In the genomic region with DNA sequence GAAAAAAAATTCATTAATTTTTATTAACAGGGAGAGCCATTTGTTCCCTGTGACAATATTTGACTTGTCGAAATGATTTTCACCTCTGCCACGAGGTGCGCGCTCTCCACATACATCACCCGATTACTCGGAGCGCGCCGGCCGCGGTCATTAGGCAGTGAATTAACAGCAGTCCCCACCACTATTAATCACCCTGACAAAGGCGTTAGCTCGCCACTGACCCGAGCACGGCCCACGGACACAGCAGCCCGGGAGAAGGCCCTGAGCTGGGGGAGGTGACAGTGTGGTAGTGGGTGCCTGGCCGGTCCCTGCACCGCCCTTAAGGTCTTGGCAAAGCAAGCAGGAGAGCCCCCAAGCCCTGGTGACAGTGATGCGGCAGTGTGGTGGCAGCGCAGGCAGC, we compare ENCODE assay signal across 10 mouse cellular contexts.
DNase-seq lines count a peak whose midpoint lies in the region; ATAC-seq and TF ChIP-seq lines count a peak whose summit lies in the region.
"Had no signal": no experiment of that assay in that cellular context is flagged by ENCODE, and none has a peak within 500 bp of the region (broad histone marks: within the 10 kb centered on the region; RNA-seq: fewer than 3 reads in every experiment).

No protein-coding gene starts in this region.

- peak; percentile 71 for DNase-seq in embryo, embryonic 10 days (ENCODE audit: low spot score)
- no peak for DNase-seq in embryo, embryonic 9.5 days (ENCODE audit: extremely low spot score)
- DNase-seq in brain, embryonic 14.5 days (ENCODE audit: low read depth), result peak; percentile 61
- DNase-seq in hindbrain, embryonic 14.5 days (ENCODE audit: low spot score), result peak; percentile 47
- peak; percentile 58 for DNase-seq in midbrain, embryonic 14.5 days
- DNase-seq in spleen, postnatal 4 days (ENCODE audit: low spot score in 2 of 2), result no peak
- no peak for DNase-seq in cerebellum, adult 9-11 months
- DNase-seq in right cerebral cortex, adult 18-20 months, result no peak
- DNase-seq: lung, adult 2 months had no signal

- H3K4me1 ChIP-seq in hindbrain, embryonic 14.5 days (replicated peaks; ENCODE audit: control insufficient read depth, insufficient read depth, low read length), result peaks cover 32% of the 10 kb centered on the region
- H3K4me1 ChIP-seq in midbrain, embryonic 14.5 days (ENCODE audit: control insufficient read depth, insufficient read depth, low read length), result peaks cover 35% of the 10 kb centered on the region

- H3K4me2 ChIP-seq in hindbrain, embryonic 14.5 days (replicated peaks), result peak overlapping the region; percentile 18; the same call in 1 of the 2 replicates
- H3K4me2 ChIP-seq in midbrain, embryonic 14.5 days (ENCODE audit: low read length), result peak overlapping the region; percentile 13; the same call in 1 of the 2 replicates

- H3K27me3 ChIP-seq in hindbrain, embryonic 14.5 days (ENCODE audit: control insufficient read depth, insufficient read depth, low read length), result 0 out of 2 replicates have a peak, but pooled peaks cover 13% of the 10 kb centered on the region
- H3K27me3 ChIP-seq in midbrain, embryonic 14.5 days (ENCODE audit: control insufficient read depth, insufficient read depth, low read length), result 0 out of 2 replicates have a peak, but pooled peaks cover 7% of the 10 kb centered on the region

- no peak overlapping the region for H3K4me3 ChIP-seq in hindbrain, embryonic 14.5 days (replicated peaks; ENCODE audit: low read length)
- no peak overlapping the region for H3K4me3 ChIP-seq in midbrain, embryonic 14.5 days (replicated peaks; ENCODE audit: low read depth, low read length)
- H3K4me3 ChIP-seq: gastrocnemius, adult 2 months had no signal

- TF ChIP-seq POLR2A in brain, embryonic 14.5 days (IDR thresholded peaks at IDR 0.05; ENCODE audit: borderline replicate concordance, extremely low read depth, insufficient read depth, insufficient read length, poor library complexity, severe bottlenecking), result no peak

- H3K9ac ChIP-seq in hindbrain, embryonic 14.5 days, result no peak overlapping the region
- no peak overlapping the region for H3K9ac ChIP-seq in midbrain, embryonic 14.5 days (replicated peaks; ENCODE audit: low read length)

- no peaks in the 10 kb centered on the region for H3K9me3 ChIP-seq in hindbrain, embryonic 14.5 days (ENCODE audit: control insufficient read depth, low read length)
- no peaks in the 10 kb centered on the region for H3K9me3 ChIP-seq in midbrain, embryonic 14.5 days (ENCODE audit: control insufficient read depth, low read length)

- no peak for ATAC-seq in hindbrain, embryonic 14.5 days (ENCODE audit: low FRiP score)
- ATAC-seq in midbrain, embryonic 14.5 days (ENCODE audit: low FRiP score, low TSS enrichment), result no peak

- no peak for TF ChIP-seq CTCF in brain, embryonic 14.5 days (IDR thresholded peaks at IDR 0.05; ENCODE audit: borderline replicate concordance, extremely low read depth, insufficient read depth, insufficient read length)

- H3K27ac ChIP-seq in hindbrain, embryonic 14.5 days, result no peak overlapping the region
- H3K27ac ChIP-seq in midbrain, embryonic 14.5 days (replicated peaks; ENCODE audit: low read depth, low read length), result no peak overlapping the region
- H3K27ac ChIP-seq: gastrocnemius, adult 2 months had no signal

- H3K36me3 ChIP-seq in hindbrain, embryonic 14.5 days (replicated peaks; ENCODE audit: control insufficient read depth, insufficient read depth), result no peaks in the 10 kb centered on the region
- H3K36me3 ChIP-seq in midbrain, embryonic 14.5 days (ENCODE audit: control insufficient read depth, insufficient read depth, low read length), result no peaks in the 10 kb centered on the region

- 8% methylated on average over 21 of the region's 21 CpGs for WGBS in hindbrain, embryonic 14.5 days
- WGBS in midbrain, embryonic 14.5 days, result 17% methylated on average over 21 of the region's 21 CpGs

Comparison
In these comparisons a context has a peak if more than half of its experiments do, and no peak if none do; other contexts are left out.
1. DNase-seq: peak in embryo, embryonic 10 days (single experiment), brain, embryonic 14.5 days (single experiment), hindbrain, embryonic 14.5 days (single experiment) and midbrain, embryonic 14.5 days (single experiment); none in embryo, embryonic 9.5 days (single experiment), spleen, postnatal 4 days (0 of 2), cerebellum, adult 9-11 months (single experiment) and right cerebral cortex, adult 18-20 months (single experiment).